ENCODE assay signal across 8 mouse cellular contexts in the genomic region with DNA sequence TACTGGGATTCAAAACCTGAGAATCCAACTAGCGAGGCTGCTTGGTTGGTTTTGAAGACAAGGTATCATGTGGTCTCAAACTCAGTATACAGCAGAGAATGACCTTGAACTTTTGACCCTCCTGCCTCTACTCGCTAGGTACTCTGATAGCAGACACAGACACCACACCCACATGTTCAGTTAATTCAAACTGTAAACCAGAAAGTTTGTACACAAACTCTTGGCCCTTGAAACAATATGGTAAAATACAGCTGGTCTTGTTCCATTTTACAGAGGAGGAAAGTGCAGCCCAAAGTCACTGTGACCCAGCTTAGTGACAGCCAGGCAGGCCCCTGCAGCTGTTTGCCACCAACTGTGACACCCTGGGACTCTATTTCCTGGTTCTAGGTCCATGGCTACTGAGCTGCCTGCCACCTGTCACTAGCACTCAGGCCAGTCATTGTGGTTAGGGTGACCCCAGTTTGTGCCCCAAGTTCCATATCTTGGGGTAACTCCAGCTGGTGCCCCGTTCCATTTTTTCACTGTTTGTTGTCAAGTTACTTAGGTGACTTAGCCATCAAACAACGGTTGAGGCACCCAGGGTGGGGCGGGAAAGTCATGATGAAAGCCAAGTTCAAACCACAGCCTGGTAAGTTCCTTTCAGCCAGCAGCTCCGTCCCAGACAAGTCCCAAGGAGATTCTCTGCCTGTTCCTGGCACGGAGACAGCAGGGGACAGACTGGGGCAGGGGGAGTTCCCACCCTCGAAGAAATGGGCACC. TPM values are rescaled to one million over a fixed set of nuclear protein-coding genes. Genes with fewer than 3 reads are reported as not detected.
A peak's percentile ranks its signal among the peaks of the same experiment; 100 is the strongest.
DNase-seq lines count a peak whose midpoint lies in the region; ATAC-seq lines count a peak whose summit lies in the region.

No protein-coding gene starts in this region.

- H3K4me1 ChIP-seq in hindbrain, embryonic 12.5 days: peaks cover 14% of the 10 kb centered on the region
- H3K4me1 ChIP-seq in hindbrain, embryonic 10.5 days (replicated peaks): peaks cover 26% of the 10 kb centered on the region
- peaks cover 42% of the 10 kb centered on the region for H3K4me1 ChIP-seq in embryonic facial prominence, embryonic 10.5 days
- peaks cover 45% of the 10 kb centered on the region for H3K4me1 ChIP-seq in intestine, embryonic 16.5 days (ENCODE audit: control insufficient read depth, insufficient read depth, low read length)

- no peak overlapping the region for H3K9ac ChIP-seq in hindbrain, embryonic 12.5 days
- H3K9ac ChIP-seq in intestine, embryonic 16.5 days (ENCODE audit: low read depth, low read length): peak overlapping the region; percentile 88; the same call in 1 of the 2 replicates

- peak overlapping the region; percentile 46; the same call in 1 of the 2 replicates for H3K4me3 ChIP-seq in hindbrain, embryonic 12.5 days
- no peak overlapping the region for H3K4me3 ChIP-seq in hindbrain, embryonic 10.5 days
- peak overlapping the region; percentile 62; the same call in 1 of the 2 replicates for H3K4me3 ChIP-seq in embryonic facial prominence, embryonic 10.5 days
- H3K4me3 ChIP-seq in intestine, embryonic 16.5 days (ENCODE audit: low read length): peak overlapping the region; percentile 67

- H3K27me3 ChIP-seq in hindbrain, embryonic 12.5 days: peaks cover 39% of the 10 kb centered on the region
- peaks cover 51% of the 10 kb centered on the region for H3K27me3 ChIP-seq in hindbrain, embryonic 10.5 days (ENCODE audit: insufficient read depth, poor library complexity, severe bottlenecking)
- peaks cover 56% of the 10 kb centered on the region for H3K27me3 ChIP-seq in embryonic facial prominence, embryonic 10.5 days (replicated peaks; ENCODE audit: low read depth, poor library complexity, severe bottlenecking)
- H3K27me3 ChIP-seq in intestine, embryonic 16.5 days (replicated peaks; ENCODE audit: control insufficient read depth, insufficient read depth, low read length): peaks cover 4% of the 10 kb centered on the region; the same call in 1 of the 2 replicates

- 40% methylated on average over 8 of the region's 8 CpGs for WGBS in hindbrain, embryonic 12.5 days
- 46% methylated on average over 8 of the region's 8 CpGs for WGBS in hindbrain, embryonic 10.5 days
- 47% methylated on average over 8 of the region's 8 CpGs for WGBS in embryonic facial prominence, embryonic 10.5 days
- 36% methylated on average over 8 of the region's 8 CpGs for WGBS in intestine, embryonic 16.5 days

- H3K9me3 ChIP-seq in hindbrain, embryonic 12.5 days (replicated peaks): 0 out of 2 replicates have a peak, but pooled peaks cover 6% of the 10 kb centered on the region
- peaks cover 7% of the 10 kb centered on the region; the same call in 1 of the 2 replicates for H3K9me3 ChIP-seq in hindbrain, embryonic 10.5 days
- H3K9me3 ChIP-seq in embryonic facial prominence, embryonic 10.5 days: peaks cover 4% of the 10 kb centered on the region; the same call in 1 of the 2 replicates
- no peaks in the 10 kb centered on the region for H3K9me3 ChIP-seq in intestine, embryonic 16.5 days (ENCODE audit: control insufficient read depth, low read length)

- DNase-seq in hindbrain, embryonic 10.5 days (ENCODE audit: low spot score): no peak
- no peak for DNase-seq in embryonic facial prominence, embryonic 10.5 days (ENCODE audit: low spot score)
- DNase-seq in thymus, adult 18-20 months: peak; percentile 68 to 78
- no peak for DNase-seq in cerebellum, adult 18-20 months

- H3K27ac ChIP-seq in hindbrain, embryonic 12.5 days: no peak overlapping the region
- no peak overlapping the region for H3K27ac ChIP-seq in hindbrain, embryonic 10.5 days
- H3K27ac ChIP-seq in embryonic facial prominence, embryonic 10.5 days (replicated peaks): peak overlapping the region; percentile 83
- peak overlapping the region; percentile 83 for H3K27ac ChIP-seq in intestine, embryonic 16.5 days (ENCODE audit: low read length)

- peak overlapping the region; percentile 73 for H3K4me2 ChIP-seq in hindbrain, embryonic 12.5 days (replicated peaks)
- H3K4me2 ChIP-seq in intestine, embryonic 16.5 days (ENCODE audit: low read depth, low read length): peak overlapping the region; percentile 87

- ATAC-seq in hindbrain, embryonic 12.5 days (ENCODE audit: low FRiP score): no peak
- ATAC-seq in intestine, embryonic 16.5 days: peak; percentile 30; the same call in 1 of the 2 replicates
- ATAC-seq in megakaryocyte-erythroid progenitor cell, adult 5-6 weeks (replicated peaks; ENCODE audit: low FRiP score, low TSS enrichment, poor library complexity, severe bottlenecking): peak; percentile 56
- ATAC-seq in cerebellum, adult (ENCODE audit: insufficient number of reproducible peaks, low FRiP score, low TSS enrichment): no peak

- H3K36me3 ChIP-seq in hindbrain, embryonic 12.5 days: no peaks in the 10 kb centered on the region
- no peaks in the 10 kb centered on the region for H3K36me3 ChIP-seq in hindbrain, embryonic 10.5 days
- no peaks in the 10 kb centered on the region for H3K36me3 ChIP-seq in embryonic facial prominence, embryonic 10.5 days (replicated peaks)
- H3K36me3 ChIP-seq in intestine, embryonic 16.5 days (ENCODE audit: control insufficient read depth, insufficient read depth, low read length): no peaks in the 10 kb centered on the region

RNA-seq across cellular contexts. Expression of a gene that starts 1.2 kb away (rescaled TPM):
- 18.9 and 19.8 TPM in 2 replicates for polyA plus RNA-seq in hindbrain, embryonic 12.5 days (2016; fragmentation: Nextera tagmentation; extraction: Ambion mirVana)
- 6.9 and 9.3 TPM in 2 replicates for polyA plus RNA-seq in hindbrain, embryonic 10.5 days (2016; fragmentation: Nextera tagmentation; extraction: Ambion mirVana)
- 7.8 and 11.5 TPM in 2 replicates for polyA plus RNA-seq in embryonic facial prominence, embryonic 10.5 days (2016; fragmentation: Nextera tagmentation; extraction: Ambion mirVana)
- polyA plus RNA-seq in intestine, embryonic 16.5 days (2015; fragmentation: Nextera tagmentation; extraction: Ambion mirVana): 39.5 TPM in 2 replicates
- 44.3 and 63.7 TPM in 2 replicates for total RNA-seq in megakaryocyte-erythroid progenitor cell, adult 5-6 weeks (2014; fragmentation: Nextera tagmentation)
- total RNA-seq in megakaryocyte-erythroid progenitor cell, adult 5-6 weeks (2017): 46.9 and 64.8 TPM in 2 replicates

RNA-seq across cellular contexts. Expression of a gene that starts 24.9 kb away (rescaled TPM):
- 119 and 135 TPM in 2 replicates for polyA plus RNA-seq in hindbrain, embryonic 12.5 days (2016; fragmentation: Nextera tagmentation; extraction: Ambion mirVana)
- 253 and 322 TPM in 2 replicates for polyA plus RNA-seq in hindbrain, embryonic 10.5 days (2016; fragmentation: Nextera tagmentation; extraction: Ambion mirVana)
- polyA plus RNA-seq in embryonic facial prominence, embryonic 10.5 days (2016; fragmentation: Nextera tagmentation; extraction: Ambion mirVana): 286 and 311 TPM in 2 replicates
- 204 and 224 TPM in 2 replicates for polyA plus RNA-seq in intestine, embryonic 16.5 days (2015; fragmentation: Nextera tagmentation; extraction: Ambion mirVana)
- total RNA-seq in megakaryocyte-erythroid progenitor cell, adult 5-6 weeks (2014; fragmentation: Nextera tagmentation): 205 and 224 TPM in 2 replicates
- total RNA-seq in megakaryocyte-erythroid progenitor cell, adult 5-6 weeks (2017): 154 and 213 TPM in 2 replicates

RNA-seq across cellular contexts. Expression of a gene that starts 40.9 kb away (rescaled TPM):
- polyA plus RNA-seq in hindbrain, embryonic 12.5 days (2016; fragmentation: Nextera tagmentation; extraction: Ambion mirVana): 34.6 and 38.3 TPM in 2 replicates
- polyA plus RNA-seq in hindbrain, embryonic 10.5 days (2016; fragmentation: Nextera tagmentation; extraction: Ambion mirVana): 28.2 and 29.9 TPM in 2 replicates
- 30.3 and 30.9 TPM in 2 replicates for polyA plus RNA-seq in embryonic facial prominence, embryonic 10.5 days (2016; fragmentation: Nextera tagmentation; extraction: Ambion mirVana)
- polyA plus RNA-seq in intestine, embryonic 16.5 days (2015; fragmentation: Nextera tagmentation; extraction: Ambion mirVana): 19.9 and 29.6 TPM in 2 replicates
- 36.3 and 83.2 TPM in 2 replicates for total RNA-seq in megakaryocyte-erythroid progenitor cell, adult 5-6 weeks (2014; fragmentation: Nextera tagmentation)
- 21.9 and 33.0 TPM in 2 replicates for total RNA-seq in megakaryocyte-erythroid progenitor cell, adult 5-6 weeks (2017)

Comparison
In these comparisons a context has a peak if more than half of its experiments do, and no peak if none do; other contexts are left out.
1. ATAC-seq: peak in intestine, embryonic 16.5 days (single experiment) and megakaryocyte-erythroid progenitor cell, adult 5-6 weeks (single experiment); none in hindbrain, embryonic 12.5 days (single experiment) and cerebellum, adult (single experiment).
2. H3K27ac ChIP-seq: peak in embryonic facial prominence, embryonic 10.5 days (single experiment) and intestine, embryonic 16.5 days (single experiment); none in hindbrain, embryonic 12.5 days (single experiment) and hindbrain, embryonic 10.5 days (single experiment).
3. DNase-seq: peak in thymus, adult 18-20 months (2 of 2); none in hindbrain, embryonic 10.5 days (single experiment), embryonic facial prominence, embryonic 10.5 days (single experiment) and cerebellum, adult 18-20 months (0 of 2).